Mouse (Mus musculus): ENCODE data around the gene T.

DNA sequence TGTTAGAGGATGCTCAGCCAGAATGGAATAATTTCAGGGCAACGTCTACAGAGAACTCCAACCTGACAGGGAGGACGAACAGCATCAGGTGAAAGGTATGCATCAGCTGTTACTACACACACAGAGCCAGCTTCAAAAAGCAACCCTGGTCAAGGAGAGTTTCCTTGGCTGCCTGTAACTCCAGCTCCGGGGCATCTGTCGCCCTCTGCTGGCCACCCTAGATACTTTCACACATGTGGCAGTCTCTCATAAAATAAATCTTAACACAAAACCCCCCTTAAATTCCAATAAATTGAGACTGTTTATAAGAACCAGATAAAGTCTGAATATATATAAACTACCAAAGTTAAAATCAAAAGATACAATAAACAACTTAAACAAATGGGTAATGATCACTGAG is 27.3 kb downstream of the T start:
- TF ChIP-seq CTCF (IDR thresholded peaks at IDR 0.05; ENCODE audit: control insufficient read depth, insufficient read depth, insufficient replicate concordance, low read depth, low read length) (peak; percentile 63; the same call in 1 of the 2 replicates), POLR2A (IDR thresholded peaks at IDR 0.05; ENCODE audit: control insufficient read depth, low read depth, low read length) (no peak)
